Mouse (Mus musculus) E14TG2a.4 (cell line): Measurements from ENCODE around the gene Olfr45.

Experiments used
- H3K27me3 ChIP-seq: 2 replicates; pipeline ENCODE4 v1.6.1; 2014; ENCODE audit warnings: low read length, control low read depth; ENCODE audit not compliant: insufficient read depth
- H3K36me3 ChIP-seq: 2 replicates; pipeline ENCODE4 v1.6.1; 2014; ENCODE audit warnings: low read length, control low read depth; ENCODE audit not compliant: insufficient read depth
- H3K4me1 ChIP-seq: replicated peaks from 2 replicates; pipeline ENCODE4 v1.6.1; 2014; ENCODE audit warnings: low read depth, low read length, control low read depth
- H3K4me3 ChIP-seq: replicated peaks from 2 replicates; pipeline ENCODE4 v1.5.1; 2014; ENCODE audit warnings: mild to moderate bottlenecking, low read length
- H3K9me3 ChIP-seq: 2 replicates; pipeline ENCODE4 v1.6.1; 2014; ENCODE audit warnings: low read length, control low read depth
- CTCF ChIP-seq: conservative IDR thresholded peaks from 2 replicates; pipeline ENCODE4 v1.5.1; 2014; ENCODE audit warnings: low read length
- NANOG ChIP-seq: IDR thresholded peaks from 2 replicates; pipeline ENCODE4 v1.6.1; 2014; ENCODE audit warnings: borderline replicate concordance, low read length, mixed read lengths
- POU5F1 ChIP-seq: IDR thresholded peaks from 2 replicates; pipeline ENCODE4 v1.6.1; 2014; ENCODE audit warnings: low read length, borderline replicate concordance

Gene Olfr45

DNA sequence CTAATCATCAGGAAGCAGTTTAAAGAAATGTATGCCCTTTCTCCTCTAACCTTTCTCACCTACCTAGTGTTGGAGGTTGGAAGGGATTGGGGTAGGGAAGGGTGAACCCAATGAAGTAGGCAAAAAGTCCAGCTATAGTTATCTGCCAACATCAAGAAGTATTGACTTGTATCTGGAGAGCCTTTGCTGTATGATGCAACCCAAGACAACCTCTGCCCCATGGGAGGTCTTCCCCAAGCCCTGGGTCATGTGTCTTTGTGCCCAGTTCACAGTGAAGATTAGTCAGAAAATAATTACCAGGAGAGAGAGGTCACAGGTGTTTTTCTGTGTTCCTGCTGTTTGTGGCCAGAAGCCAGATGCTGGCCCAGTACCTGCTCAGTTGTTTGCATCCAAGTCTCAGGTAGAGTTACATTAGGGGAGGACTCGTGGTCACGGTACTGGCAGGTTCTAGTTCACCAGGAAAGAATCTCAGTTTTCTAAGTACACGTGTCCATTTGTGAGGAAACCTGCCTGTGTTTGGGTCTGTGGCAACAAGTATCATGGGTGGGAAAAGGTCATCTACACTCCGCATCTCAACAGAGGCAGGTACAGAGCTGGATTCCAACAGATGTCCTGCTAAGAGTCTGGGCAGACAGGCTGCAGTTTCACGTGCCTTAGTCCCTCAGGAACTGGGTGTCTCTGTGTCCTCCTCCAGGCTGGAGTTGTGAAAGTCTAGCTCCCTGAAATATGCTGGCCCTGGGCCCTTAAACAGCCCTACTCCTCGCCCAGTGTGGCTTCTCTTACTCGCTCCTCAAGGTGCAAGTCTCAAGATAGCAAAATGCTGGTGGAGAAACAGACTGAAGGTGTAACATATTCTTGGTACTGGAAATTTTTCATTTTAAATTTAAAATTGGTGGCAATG is 35.7 kb downstream of the Olfr45 start:
- Histone ChIP-seq H3K27me3 (no peaks in the 10 kb centered on the region), H3K4me3 (no peak overlapping the region), H3K4me1 (no peaks in the 10 kb centered on the region), H3K9me3 (no peaks in the 10 kb centered on the region), H3K36me3 (no peaks in the 10 kb centered on the region)
- TF ChIP-seq CTCF (no peak), POU5F1 (no peak), NANOG (no peak)

DNA sequence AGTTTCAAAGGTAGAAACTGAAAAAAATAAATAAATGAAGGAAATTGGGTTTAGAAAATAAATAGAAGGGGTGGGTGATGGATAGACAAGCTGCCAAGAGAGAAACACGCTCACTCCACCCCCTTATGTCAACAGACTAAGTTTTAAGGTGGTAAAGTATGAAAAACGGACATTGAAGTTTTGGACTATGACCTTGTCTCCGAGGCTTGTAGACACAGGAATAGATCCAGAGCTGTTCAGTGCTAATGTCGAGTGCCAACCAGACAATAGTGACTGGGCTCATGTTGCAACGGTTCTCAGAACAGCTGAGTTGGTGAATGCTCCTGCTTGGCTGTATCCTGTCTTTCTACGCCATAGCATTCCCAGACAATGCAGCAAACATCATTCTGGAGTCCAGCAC is 39.3 kb downstream of the Olfr45 start:
- TF ChIP-seq NANOG (no peak), POU5F1 (no peak), CTCF (no peak)
- no peaks in the 10 kb centered on the region for H3K27me3 ChIP-seq
- H3K4me1 ChIP-seq, result no peaks in the 10 kb centered on the region
- H3K36me3 ChIP-seq, result no peaks in the 10 kb centered on the region
- no peaks in the 10 kb centered on the region for H3K9me3 ChIP-seq
- H3K4me3 ChIP-seq, result no peak overlapping the region

- H3K4me3 ChIP-seq, result no peak overlapping the region
- TF ChIP-seq CTCF (no peak), POU5F1 (no peak), NANOG (no peak)
- no peaks in the 10 kb centered on the region for H3K4me1 ChIP-seq
- H3K9me3 ChIP-seq, result no peaks in the 10 kb centered on the region
- no peaks in the 10 kb centered on the region for H3K36me3 ChIP-seq
- no peaks in the 10 kb centered on the region for H3K27me3 ChIP-seq
Observed at GRCm38 (mm10) chr7:140725558-140725957, 43.8 kb downstream of the Olfr45 start.

DNA sequence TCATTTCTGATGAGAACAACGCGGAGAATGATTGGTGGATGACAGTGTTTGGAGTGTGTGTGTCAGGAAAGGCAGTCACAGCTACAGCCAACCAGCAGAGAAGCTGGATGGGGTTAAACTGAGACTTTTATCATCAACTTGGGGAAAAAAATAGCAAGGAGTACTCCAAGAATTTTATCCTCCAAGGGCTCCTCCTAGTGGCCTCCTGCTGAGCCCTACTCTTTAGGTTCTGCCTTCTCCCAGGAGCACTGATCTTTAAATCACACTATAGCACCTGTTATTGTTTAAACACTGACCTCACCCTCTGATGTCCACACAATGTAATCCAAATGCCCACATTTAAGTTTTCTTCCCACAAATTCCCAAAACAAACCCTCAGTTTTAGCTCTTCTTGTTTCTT is 51.4 kb downstream of the Olfr45 start:
- Histone ChIP-seq H3K36me3 (no peaks in the 10 kb centered on the region), H3K4me3 (no peak overlapping the region), H3K4me1 (no peaks in the 10 kb centered on the region), H3K27me3 (no peaks in the 10 kb centered on the region), H3K9me3 (no peaks in the 10 kb centered on the region)
- no peak for TF ChIP-seq POU5F1
- TF ChIP-seq CTCF, result no peak; the same call in 1 of the 2 replicates
- no peak for TF ChIP-seq NANOG
